Mouse (Mus musculus) kidney, adult 8-10 months (tissue): Measurements from ENCODE around the gene Arfgef2.

ENCODE experiments used
- DNase-seq, 2 experiments: peaks; one replicate each; pipeline ENCODE4 v3.0.0; 2022

The Arfgef2 gene

DNA sequence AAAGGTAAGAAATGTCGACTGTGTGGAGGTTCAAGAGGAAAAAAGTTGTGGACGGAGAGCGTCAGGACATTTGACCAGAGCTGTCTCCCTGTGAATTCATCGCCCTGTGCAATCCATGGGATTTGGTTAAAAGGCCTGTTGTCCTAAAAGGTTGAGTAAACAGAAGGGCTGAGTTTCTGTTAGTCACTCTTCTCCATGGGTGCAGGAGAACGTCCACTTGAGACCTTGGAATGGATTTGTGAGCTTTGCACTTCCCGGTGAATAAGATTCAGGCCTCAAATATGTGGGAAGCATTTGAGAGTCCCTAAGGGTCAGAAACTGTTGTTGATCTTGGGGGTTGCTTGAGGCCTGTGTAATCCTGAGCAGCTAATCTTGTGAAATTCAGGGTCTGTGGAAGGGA, 1.4 kb downstream of the Arfgef2 start:
- DNase-seq = no peak

- no peak for DNase-seq
Observed at GRCm38 (mm10) chr2:166809499-166809898, 4.1 kb downstream of the Arfgef2 start.

GRCm38 (mm10) chr2:166810821-166811220, 5.4 kb downstream of the Arfgef2 start:
- no peak for DNase-seq

DNA sequence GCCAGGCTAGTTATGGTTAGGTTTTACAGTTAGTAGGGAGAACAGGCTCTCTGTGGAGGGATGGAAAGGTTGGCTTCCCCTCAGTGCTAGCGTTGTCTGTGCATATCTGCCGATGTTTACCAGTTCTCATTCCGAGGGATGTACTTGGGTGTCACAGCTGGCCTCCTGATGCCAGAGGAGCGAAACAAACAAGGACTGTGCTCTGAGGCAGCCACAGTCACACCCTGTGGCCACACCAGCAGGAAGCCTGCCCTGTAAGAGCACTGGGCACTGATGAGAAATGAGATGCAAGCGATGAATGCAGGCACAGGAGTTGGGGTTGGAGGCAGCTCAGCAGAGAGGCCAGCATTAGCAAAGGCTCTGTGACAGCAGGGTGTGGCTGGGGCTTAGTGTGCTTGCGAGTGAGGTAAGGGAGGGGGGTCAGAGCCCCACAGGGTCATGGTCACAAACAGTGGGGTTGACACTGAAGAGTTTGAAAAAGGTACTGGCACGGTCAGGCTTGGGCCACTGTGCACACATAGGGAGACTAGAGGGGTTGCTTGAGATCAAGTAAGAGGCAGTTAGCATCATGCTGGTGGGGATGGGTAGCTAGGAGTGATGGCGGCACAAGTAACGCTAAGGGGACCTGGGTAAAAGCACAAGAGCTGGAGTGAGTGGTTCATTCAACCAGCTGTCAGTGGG, 13.2 kb downstream of the Arfgef2 start:
- no peak for DNase-seq

- DNase-seq = no peak
Observed at GRCm38 (mm10) chr2:166819849-166820248, 14.5 kb downstream of the Arfgef2 start.

DNA sequence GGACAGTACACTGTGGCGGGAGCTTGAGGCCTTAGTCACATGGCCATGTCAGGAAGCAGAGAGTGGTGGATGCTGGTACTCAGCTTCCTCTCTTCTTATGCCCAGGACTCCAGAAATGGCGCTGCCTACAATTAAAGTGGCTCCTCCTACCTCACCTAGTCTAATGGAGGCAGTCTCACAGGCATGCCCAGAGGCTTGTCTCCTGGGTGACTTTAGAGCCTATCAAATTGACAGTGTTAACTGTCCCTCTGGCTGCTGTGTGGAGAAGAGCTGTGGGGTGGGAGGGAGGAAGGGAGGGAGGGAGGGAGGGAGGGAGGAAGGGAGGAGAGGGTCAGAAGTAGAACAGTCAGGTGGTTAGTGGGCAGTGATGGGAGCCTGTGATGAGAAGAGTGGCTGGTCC, 15.5 kb downstream of the Arfgef2 start:
- DNase-seq = no peak

DNA sequence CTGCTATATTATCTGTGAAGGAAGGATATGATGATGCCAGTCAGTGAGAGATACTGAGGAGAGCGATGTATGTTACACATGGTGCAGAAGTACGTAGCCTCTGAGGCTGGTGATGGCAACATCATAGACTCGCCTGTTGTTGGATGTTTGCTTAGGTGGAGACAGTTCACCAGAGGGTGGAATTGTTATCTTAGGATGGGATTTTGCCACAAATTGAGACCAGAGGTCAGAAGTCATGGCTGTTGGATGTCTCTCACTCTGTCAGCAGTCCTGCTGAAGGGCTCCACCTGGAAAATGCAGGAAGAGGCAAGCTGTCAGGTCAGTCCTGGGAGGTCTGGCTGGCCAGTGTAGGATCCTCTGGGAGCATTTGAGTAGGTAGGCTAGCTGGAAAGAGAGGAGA, 16.0 kb downstream of the Arfgef2 start:
- no peak for DNase-seq

DNA sequence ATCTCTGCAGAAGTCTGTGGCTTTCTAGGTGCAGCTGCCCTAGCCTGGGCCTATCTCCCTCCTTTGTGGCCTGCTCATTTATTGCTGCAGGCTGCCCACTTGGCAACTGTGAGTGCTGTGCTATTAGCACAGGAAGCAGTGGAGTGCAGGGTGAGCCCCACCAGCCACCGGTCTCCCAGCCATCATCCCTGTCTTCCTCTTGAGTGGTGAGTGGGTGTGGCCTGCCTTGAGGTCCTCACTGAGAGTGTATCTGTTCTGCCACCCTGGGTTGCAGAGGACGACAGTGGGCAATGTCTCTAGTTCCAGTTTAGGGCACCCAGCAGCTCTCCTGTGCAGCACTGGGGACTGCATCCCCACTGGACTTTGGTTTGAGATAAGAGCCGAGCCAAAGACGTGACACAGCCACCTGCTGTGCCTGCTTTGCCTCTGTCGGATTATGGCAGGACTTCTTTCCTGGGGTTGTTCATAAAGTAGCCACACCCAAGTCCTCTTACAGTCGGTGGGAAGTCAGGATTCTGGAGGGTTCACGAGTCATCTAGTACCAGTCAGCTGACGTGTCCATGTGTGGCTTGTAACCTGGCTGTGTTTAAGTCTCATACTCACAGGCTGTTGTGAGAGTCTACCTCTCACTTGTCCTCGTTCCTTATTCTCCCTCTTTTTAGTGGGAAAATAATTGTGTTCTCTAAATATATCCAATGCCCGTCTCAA, 16.9 kb downstream of the Arfgef2 start:
- no peak for DNase-seq

DNA sequence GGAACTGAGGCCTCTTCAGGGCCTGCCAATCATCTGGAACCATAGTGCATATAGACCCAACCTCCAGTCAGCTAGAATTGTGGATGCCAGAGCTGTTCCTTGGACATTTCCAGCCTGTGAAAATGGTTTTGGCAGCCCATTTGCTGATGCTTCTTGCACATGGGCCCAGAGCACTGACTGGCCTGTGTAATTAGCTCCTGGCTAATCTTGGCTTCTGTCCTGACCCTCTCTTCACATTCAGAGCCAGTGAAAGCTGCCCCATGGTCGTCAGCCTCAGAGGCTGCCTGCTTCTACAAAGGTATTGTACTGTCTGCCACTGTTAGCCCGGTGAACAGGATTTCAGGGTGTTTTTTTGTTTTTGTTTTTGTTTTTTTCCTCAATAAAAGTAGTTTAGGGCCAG, 17.5 kb downstream of the Arfgef2 start:
- no peak for DNase-seq

DNA sequence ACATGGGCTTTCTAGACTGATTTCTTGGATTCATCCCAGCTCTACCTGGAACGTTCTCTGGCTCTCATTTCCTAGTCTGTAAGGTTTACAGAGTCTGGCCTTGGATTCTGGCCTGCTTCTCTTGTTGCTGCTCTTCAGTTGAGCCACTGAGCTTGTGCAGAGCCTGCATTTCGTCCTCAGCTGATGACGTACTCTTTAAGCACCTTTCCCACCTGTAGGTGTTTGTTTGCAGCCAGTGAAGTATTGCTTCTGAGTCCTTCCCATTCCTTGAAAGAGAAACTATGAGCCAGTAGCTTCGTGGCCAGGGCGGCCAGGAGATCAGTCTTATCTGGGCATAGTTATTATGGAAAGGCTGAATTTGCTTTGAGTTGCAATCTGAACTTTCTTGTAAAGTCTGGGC, 19.0 kb downstream of the Arfgef2 start:
- DNase-seq = no peak

DNA sequence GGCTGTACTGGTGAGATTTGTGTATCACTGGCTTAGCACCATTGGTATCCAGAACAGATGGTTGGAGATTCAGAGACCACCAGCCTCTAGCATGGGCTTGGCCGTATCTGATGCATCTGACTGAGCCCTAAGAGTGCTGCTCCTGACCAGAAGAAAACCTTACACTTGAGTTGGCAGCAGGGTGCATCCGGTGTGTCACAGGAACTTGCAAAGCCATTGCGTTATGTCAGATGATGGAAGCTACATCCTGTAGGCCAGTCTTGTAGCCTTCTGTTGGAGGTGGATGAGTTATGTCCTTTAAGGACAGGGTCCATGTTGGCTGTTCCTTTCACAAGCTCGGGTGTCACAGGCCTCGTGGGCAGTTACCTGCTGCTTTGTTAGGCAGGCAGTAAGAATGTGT, 19.6 kb downstream of the Arfgef2 start:
- DNase-seq = peak in 1 of 2 experiments; percentile 12

DNA sequence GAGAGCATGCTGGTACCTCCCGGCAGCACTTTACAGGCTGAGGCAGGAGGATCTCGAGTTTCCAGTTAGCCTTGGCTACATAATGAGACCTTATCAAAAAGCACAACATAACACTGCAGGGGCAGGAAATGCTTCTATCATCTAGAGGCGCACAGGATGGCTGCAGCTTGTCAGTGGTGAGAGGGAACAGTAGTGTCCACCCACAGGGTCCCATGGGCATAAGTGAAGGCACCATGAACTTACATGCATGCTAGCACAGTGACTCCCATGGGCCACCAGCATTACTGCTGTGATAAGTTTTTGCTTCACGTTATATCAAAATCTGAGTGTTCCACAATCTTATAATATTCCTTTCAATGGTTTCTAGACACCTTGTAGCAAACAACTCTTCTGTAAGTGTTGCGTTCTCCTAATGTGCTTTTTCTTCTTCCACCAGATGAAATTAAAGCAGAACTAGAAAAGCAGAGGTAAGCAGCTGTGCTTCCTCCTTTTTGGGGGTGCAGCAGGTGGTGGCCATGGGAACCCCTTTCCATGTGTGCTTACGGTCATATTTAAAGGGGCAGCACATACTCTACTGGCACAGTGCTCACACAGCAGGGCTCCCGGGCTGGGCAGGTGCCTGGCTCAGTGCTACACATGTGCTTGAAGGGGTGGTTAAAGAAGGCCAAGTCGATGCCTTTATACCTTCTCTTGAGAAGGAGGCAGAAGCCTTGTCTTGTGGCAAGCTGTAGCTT, 21.3 kb downstream of the Arfgef2 start:
- DNase-seq = no peak

- no peak for DNase-seq
Observed at GRCm38 (mm10) chr2:166828306-166828705, 22.9 kb downstream of the Arfgef2 start.

- no peak for DNase-seq
Observed at GRCm38 (mm10) chr2:166830350-166830749, 25.0 kb downstream of the Arfgef2 start.

DNA sequence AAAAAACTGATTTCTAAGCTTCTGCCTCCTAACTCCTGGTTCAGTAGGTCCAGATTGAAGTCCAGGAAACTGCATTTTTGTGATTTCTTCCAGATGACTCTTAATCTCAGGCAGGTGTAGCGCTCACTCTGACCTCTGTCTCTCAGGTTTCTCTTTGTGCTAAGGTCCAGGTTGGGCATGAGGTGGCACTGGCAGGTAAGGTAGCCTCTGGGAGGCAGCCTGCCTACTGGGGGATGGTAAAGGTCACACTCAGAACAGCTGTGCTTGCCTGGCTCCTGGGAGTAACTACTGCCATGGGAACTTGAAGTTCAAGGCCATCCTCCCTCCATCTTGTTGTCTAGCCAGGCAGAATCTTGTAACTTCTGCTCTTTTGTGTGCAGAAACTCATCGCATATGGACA, 28.7 kb downstream of the Arfgef2 start:
- DNase-seq = peak; percentile 26 to 61

GRCm38 (mm10) chr2:166834796-166835195, 29.4 kb downstream of the Arfgef2 start:
- DNase-seq = no peak

- DNase-seq = no peak
Observed at GRCm38 (mm10) chr2:166835581-166835980, 30.2 kb downstream of the Arfgef2 start.

- no peak for DNase-seq
Observed at GRCm38 (mm10) chr2:166841813-166842212, 36.4 kb downstream of the Arfgef2 start.

DNA sequence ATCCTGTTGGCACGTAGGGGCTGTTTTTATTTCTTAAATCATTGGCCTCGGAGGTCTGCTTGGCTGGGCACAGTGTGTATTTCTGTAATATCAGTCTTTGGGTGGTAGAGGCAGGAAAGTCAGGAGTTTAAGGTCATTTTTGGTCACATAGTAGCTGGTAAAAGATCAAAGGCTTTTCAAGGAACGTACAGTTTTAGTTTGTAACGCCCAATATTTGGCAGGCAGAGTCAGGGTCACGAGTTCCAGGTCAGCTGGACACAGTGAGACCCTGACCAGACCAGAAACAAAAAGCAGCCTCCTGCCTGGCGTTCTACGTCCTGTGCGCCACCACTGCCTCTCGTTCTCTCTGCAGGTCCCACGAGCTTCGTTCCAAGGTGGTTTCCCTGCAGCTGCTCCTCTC, 45.3 kb downstream of the Arfgef2 start:
- no peak for DNase-seq

DNA sequence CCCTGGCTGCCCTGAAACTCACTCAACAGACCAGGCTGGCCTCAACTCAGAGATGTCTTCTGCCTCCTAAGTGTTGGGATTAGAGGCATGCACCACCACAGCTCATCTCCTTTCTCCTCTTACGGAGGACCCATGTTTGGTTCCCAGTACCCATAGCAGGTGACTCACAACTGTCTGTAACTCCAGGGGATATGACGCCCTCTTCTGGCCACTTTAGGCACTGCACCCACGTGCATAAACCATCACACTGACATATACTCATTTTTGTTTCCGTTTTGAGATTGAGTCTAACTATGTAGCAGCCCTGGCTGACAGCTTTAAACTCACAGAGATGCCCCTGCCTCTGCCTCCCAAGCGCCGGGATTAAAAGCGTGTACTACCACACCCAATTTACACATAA, 46.9 kb downstream of the Arfgef2 start:
- DNase-seq = no peak

DNA sequence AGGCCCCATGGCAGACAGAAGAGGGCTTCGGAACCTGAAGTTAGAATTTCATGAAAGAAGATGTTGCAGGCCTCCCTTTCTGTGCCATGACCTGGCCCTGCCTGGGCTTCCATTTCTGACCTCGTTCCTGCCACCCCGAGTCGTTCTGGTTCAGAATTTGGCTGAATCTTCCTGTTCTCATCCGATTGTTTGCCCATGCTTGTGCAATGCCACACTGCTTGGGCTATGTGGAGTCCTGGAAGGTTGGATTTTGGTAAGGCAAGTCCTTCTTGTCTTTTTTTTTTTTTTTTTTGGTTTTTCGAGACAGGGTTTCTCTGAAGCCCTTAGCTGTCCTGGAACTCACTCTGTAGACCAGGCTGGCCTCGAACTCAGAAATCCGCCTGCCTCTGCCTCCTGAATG, 50.4 kb downstream of the Arfgef2 start:
- no peak for DNase-seq

DNA sequence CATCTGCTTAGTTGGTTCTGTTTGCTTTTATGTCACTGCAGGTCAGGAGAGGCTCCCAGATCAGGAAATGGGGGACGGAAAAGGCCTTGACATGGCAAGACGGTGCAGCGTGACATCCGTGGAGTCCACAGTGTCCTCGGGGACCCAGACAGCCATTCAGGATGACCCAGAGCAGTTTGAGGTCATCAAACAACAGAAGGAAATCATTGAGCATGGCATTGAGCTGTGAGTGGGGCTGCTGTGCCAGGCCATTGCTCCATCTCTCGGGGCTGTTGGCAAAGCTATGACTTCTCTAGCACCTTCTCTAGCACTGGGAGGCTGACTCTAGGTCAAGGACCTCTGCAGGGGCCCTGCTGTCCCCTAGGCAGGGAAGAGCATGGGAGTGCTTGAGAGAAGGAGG, 51.0 kb downstream of the Arfgef2 start:
- DNase-seq = no peak

- DNase-seq = peak in 1 of 2 experiments; percentile 11
Observed at GRCm38 (mm10) chr2:166857118-166857517, 51.7 kb downstream of the Arfgef2 start.

- no peak for DNase-seq
Observed at GRCm38 (mm10) chr2:166859214-166859613, 53.8 kb downstream of the Arfgef2 start.
